Mouse (Mus musculus): ENCODE results near the gene Scn2b.

DNA sequence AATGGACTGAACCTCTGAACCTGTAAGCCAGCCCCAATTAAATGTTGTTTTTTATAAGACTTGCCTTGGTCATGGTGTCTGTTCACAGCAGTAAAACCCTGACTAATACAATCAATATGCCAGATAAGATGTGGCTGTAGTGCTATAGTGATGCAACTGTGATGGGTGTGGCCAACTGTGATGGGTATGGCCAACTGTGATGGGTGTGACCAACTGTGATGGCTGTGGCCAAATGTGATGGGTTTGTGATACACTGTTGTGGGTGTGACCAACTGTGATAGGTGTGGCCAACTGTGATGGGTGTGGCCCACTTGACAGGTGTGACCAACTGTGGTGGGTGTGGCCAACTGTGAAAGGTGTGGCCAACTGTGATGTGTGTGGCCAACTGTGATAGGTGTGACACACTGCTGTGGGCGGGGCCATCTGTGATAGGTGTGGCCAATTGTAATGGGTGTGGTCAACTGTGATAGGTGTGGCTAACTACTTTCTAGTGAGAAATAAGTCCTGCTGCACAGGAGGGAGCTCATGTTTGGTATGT is 53.6 kb downstream of the Scn2b start:
- TF ChIP-seq CTCF (IDR thresholded peaks at IDR 0.05; ENCODE audit: borderline replicate concordance, control insufficient read depth, extremely low read depth, insufficient read depth, low read length, poor library complexity), result no peak
- no peak for TF ChIP-seq POLR2A (IDR thresholded peaks at IDR 0.05; ENCODE audit: control insufficient read depth, extremely low read depth, insufficient read depth, low read length, poor library complexity)
